Mouse (Mus musculus) left cerebral cortex, postnatal 36 days (tissue): Measurements from ENCODE around the gene Tagap. TPM values are rescaled to one million over a fixed set of nuclear protein-coding genes. Genes with fewer than 3 reads are reported as not detected.
A peak's percentile ranks its signal among the peaks of the same experiment; 100 is the strongest.

ENCODE experiments used
- DNase-seq, 2 experiments: peaks; one replicate each; pipeline ENCODE4 v3.0.0; 2021 to 2022; ENCODE audit warnings: low spot score in 2 of 2, mixed read lengths in 1 of 2
- intact Hi-C: fragments of 180-260 bp; cut with DNase I; formaldehyde crosslinking; loops from one replicate; pipeline ENCODE4 v1.15.1; 2025
- total RNA-seq, 2 experiments: library from RNA; stranded (reverse); gene quantifications; 2 replicates each; pipeline ENCODE4 v1.2.3; 2021

The Tagap gene
- total RNA-seq: 1 to 10 TPM; 5.5 to 6.0 TPM

DNA sequence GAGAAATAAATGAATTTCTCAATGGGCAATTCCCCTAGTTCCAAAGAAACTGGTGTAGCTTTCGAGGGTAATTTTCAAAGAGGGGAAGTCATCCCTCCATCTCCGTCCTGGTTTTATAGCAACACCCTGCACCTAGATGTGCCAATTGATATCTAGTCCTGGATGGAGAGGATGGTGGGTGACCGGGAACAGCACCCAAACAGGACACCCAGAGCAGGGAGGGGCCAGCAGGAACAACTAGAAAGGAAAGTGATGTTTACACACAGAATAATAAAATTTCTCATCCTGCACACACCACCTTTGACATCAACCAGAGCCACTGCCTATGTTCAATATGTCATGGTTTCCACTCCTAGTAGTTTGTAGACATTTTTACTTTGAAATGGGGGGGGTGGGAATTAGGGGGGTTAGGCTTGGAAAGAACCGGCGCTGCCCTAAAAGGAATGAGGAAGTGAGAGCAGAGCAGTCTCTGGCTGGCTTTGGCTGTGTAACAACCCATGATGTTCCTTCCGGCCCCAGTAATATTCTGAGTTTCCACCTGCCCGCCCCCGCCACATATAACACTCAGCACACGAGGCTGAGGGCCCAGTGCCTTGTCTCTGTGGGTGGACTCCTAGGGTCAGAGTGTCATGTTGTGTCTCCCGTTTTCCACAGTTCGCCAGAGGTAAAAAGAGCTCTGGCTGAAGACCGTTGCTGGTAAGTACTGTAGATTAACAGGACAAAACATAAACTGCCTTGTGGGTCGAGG lies at the start of gene Tagap:
TSS of gene Tagap (plus strand) at position 588 of the 748 bp plus-strand sequence.
- DNase-seq: no peak
- intact Hi-C loops: loop anchor here (5.0 kb wide), 1 partner anchor 58 kb away; no protein-coding TSS in a partner anchor

DNA sequence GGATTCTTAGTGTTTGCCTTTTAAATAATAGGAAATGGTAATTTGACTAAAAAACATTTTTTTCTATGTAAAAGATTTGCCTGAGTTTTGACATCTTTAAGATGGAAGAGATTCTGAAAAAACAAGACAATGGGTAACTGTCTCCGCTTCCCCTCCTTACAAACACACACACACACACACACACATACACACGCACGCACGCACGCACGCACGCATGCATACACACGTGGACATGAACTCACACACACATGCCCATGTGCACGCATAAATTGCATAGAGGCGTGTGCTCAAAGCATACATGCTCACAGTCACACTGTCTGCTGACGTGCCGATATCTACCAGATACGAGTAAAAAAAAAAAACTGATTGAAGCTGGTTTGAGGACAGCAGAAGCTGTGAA lies 49.3 kb upstream of the Tagap start:
- DNase-seq: no peak
- intact Hi-C loops: no loop called here

GRCm38 (mm10) chr17:7877191-7877764 lies 48.5 kb upstream of the Tagap start:
- DNase-seq: no peak
- intact Hi-C loops: no loop called here

DNA sequence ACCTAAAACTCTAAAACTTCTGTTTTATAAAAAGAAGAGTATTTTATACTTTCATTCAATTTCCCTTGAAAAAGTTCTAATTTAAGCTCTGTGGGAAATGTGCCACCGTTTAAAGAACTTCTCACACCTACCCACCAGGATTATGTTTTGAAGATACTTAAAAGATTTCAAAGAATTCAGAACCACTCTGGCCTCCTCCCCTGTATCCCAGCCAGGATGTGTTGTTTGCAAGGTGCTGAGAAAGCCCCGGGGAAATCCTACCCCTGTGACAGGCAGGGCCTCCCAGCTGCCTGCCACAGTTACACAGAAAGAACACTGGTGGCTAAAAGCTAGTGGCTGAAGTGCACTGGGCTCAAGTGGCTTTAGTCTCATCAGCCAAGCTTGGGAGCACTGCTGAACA lies 47.9 kb upstream of the Tagap start:
- intact Hi-C loops: no loop called here
- peak in 1 of 2 experiments; percentile 34 for DNase-seq

GRCm38 (mm10) chr17:7879529-7879928 lies 46.3 kb upstream of the Tagap start:
- no peak for DNase-seq
- intact Hi-C loops: no loop called here

GRCm38 (mm10) chr17:7883126-7883525 lies 42.7 kb upstream of the Tagap start:
- no peak for DNase-seq
- intact Hi-C loops: no loop called here

GRCm38 (mm10) chr17:7884606-7885005 lies 41.2 kb upstream of the Tagap start:
- intact Hi-C loops: no loop called here
- no peak for DNase-seq

GRCm38 (mm10) chr17:7887071-7887815 lies 38.6 kb upstream of the Tagap start:
- DNase-seq: no peak
- intact Hi-C loops: no loop called here

GRCm38 (mm10) chr17:7888291-7888690 lies 37.5 kb upstream of the Tagap start:
- DNase-seq: no peak
- intact Hi-C loops: no loop called here

- no peak for DNase-seq
- intact Hi-C loops: no loop called here
Measured at GRCm38 (mm10) chr17:7889026-7889425, 36.8 kb upstream of the Tagap start.

DNA sequence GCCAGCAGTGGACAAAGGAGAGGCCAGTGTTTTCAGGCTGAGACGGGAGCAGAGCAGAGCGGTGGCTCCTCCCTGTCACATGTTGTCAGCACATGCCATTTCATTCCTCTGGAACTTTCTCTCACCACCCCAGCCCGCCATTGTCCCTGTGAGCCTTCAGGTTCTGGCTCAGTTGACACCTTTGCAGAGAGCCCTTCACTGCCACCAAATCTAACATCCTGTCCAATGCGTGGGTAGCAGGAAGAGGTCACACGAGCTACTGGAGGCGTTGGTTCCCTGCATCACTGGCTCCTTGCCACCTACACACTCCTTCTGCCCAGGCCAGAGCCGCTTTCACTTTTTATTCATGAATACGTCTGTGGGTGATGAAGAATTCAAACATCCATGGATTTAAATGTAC lies 33.1 kb upstream of the Tagap start:
- DNase-seq: no peak
- intact Hi-C loops: no loop called here

DNA sequence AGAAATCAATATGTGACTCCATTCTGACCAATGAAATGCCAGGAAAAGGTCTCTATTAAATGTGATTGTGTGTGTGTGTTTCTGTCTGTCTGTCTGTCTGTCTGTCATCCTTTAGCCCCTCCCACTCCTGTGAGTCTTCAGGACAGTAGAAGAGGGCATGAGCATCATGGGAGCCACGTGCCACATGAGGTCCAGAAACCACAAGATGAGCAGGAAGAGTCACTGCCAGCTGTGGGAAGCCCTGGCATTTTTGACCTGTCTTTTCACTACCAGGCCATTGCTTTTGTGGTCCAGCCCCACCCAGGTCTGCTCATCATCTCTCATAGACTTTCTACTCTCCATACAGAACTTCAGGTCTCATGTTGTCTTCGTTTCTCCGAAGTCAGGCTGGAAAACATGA lies 31.7 kb upstream of the Tagap start:
- intact Hi-C loops: no loop called here
- no peak for DNase-seq

- intact Hi-C loops: no loop called here
- no peak for DNase-seq
Measured at GRCm38 (mm10) chr17:7896047-7896635, 29.7 kb upstream of the Tagap start.

GRCm38 (mm10) chr17:7897120-7897519 lies 28.7 kb upstream of the Tagap start:
- intact Hi-C loops: no loop called here
- DNase-seq: no peak

- intact Hi-C loops: no loop called here
- no peak for DNase-seq
Measured at GRCm38 (mm10) chr17:7897756-7898155, 28.0 kb upstream of the Tagap start.

DNA sequence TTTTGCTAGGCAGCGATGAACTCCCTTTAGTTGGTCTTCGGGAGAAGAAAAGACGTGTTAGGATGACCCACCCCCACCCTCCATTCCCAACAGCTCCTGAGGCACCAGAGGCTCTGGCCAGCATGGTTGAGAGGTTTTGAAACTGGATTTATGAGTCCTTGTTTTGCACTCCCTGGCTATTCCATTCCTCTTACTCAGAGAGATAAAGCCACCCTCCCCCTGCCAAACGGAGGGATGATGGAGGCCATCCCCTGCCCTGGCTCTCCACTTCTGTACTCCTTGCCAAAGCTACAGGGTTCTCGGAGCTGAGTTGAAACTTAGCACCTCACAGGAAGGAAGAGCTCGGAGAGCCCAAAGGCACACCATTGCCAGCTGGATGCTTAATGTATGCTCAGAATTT lies 26.6 kb upstream of the Tagap start:
- no peak for DNase-seq
- intact Hi-C loops: no loop called here

GRCm38 (mm10) chr17:7899961-7900360 lies 25.8 kb upstream of the Tagap start:
- intact Hi-C loops: no loop called here
- no peak for DNase-seq

GRCm38 (mm10) chr17:7901536-7901935 lies 24.3 kb upstream of the Tagap start:
- no peak for DNase-seq
- intact Hi-C loops: no loop called here

DNA sequence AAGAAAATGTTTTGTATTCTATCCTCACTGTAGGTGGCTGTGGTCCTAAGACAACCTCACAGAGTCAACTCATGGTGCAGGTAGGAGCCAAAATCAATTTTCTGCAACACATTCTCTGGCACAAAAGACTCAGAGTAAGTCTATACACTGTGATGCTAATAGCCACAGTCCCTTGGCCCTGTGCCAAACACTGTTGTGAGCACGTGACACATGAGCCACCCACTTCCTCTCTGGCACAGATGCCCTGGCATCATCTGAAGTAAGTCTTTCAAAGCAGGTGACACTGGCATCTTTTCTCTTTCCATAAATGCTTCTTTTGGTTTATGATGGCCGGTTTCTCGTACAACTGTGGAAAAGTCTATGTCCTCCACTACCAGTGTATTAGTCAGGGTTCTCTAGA lies 23.4 kb upstream of the Tagap start:
- intact Hi-C loops: no loop called here
- peak; percentile 10 to 15 for DNase-seq

- DNase-seq: no peak
- intact Hi-C loops: no loop called here
Measured at GRCm38 (mm10) chr17:7904992-7905391, 20.8 kb upstream of the Tagap start.
